Mouse (Mus musculus): ENCODE data around the gene Prc1. TPM values are rescaled to one million over a fixed set of nuclear protein-coding genes. Genes with fewer than 3 reads are reported as not detected.

Prc1 gene
- polyA plus RNA-seq, 1 experiment = 258 TPM

GRCm38 (mm10) chr7:80365759-80366158 is 71.5 kb downstream of the Prc1 start:
- Histone ChIP-seq H3K27me3 (ENCODE audit: control insufficient read depth, insufficient read depth, low read length, poor library complexity, severe bottlenecking) (no peaks in the 10 kb centered on the region), H3K4me3 (ENCODE audit: low read depth, low read length) (no peak overlapping the region), H3K4me1 (ENCODE audit: control insufficient read depth, insufficient read depth, low read length) (no peaks in the 10 kb centered on the region), H3K27ac (ENCODE audit: insufficient read depth, low read length) (no peak overlapping the region), H3K36me3 (ENCODE audit: control insufficient read depth, insufficient read depth, low read length, poor library complexity, severe bottlenecking) (no peaks in the 10 kb centered on the region), H3K9me3 (replicated peaks; ENCODE audit: control insufficient read depth, insufficient read depth, low read length, poor library complexity, severe bottlenecking) (no peaks in the 10 kb centered on the region), H3K9ac (ENCODE audit: low read depth, poor library complexity, severe bottlenecking) (no peak overlapping the region)
- no peak for TF ChIP-seq EP300 (IDR thresholded peaks at IDR 0.05; ENCODE audit: insufficient read depth, low read depth, low read length)
- no peak for TF ChIP-seq POLR2A (IDR thresholded peaks at IDR 0.05; ENCODE audit: insufficient read depth, low read length)
- no peak for TF ChIP-seq CTCF (IDR thresholded peaks at IDR 0.05; ENCODE audit: low read depth, low read length)

Other genes starting within 250 kb of the Prc1 start
- gene Idh2, start 179.1 kb upstream of the Prc1 start, polyA plus RNA-seq (2011; ENCODE audit: insufficient read depth, insufficient read length, low read depth, missing spikeins) = 178 and 182 TPM in 2 replicates
- gene Sema4b, start 107.6 kb upstream of the Prc1 start, polyA plus RNA-seq (2011; ENCODE audit: insufficient read depth, insufficient read length, low read depth, missing spikeins) = 27.1 and 29.0 TPM in 2 replicates
- 35.5 and 38.4 TPM in 2 replicates for gene Cib1, start 61.6 kb upstream of the Prc1 start, polyA plus RNA-seq (2011; ENCODE audit: insufficient read depth, insufficient read length, low read depth, missing spikeins)
- 3.3 and 4.3 TPM in 2 replicates for gene Gdpgp1, start 61.6 kb upstream of the Prc1 start, polyA plus RNA-seq (2011; ENCODE audit: insufficient read depth, insufficient read length, low read depth, missing spikeins)
- gene Ttll13, start 48.1 kb upstream of the Prc1 start, polyA plus RNA-seq (2011; ENCODE audit: insufficient read depth, insufficient read length, low read depth, missing spikeins) = 0.84 and 1.2 TPM in 2 replicates
- gene Ngrn, start 33.2 kb upstream of the Prc1 start, polyA plus RNA-seq (2011; ENCODE audit: insufficient read depth, insufficient read length, low read depth, missing spikeins) = 29.1 and 32.5 TPM in 2 replicates
- 15.7 and 16.2 TPM in 2 replicates for gene Vps33b, start 24.8 kb upstream of the Prc1 start, polyA plus RNA-seq (2011; ENCODE audit: insufficient read depth, insufficient read length, low read depth, missing spikeins)
- gene Rccd1, start 30.0 kb downstream of the Prc1 start, polyA plus RNA-seq (2011; ENCODE audit: insufficient read depth, insufficient read length, low read depth, missing spikeins) = 16.3 and 26.5 TPM in 2 replicates
- gene Unc45a, start 46.6 kb downstream of the Prc1 start, polyA plus RNA-seq (2011; ENCODE audit: insufficient read depth, insufficient read length, low read depth, missing spikeins) = 24.0 and 25.3 TPM in 2 replicates
- 9.7 and 12.8 TPM in 2 replicates for gene Hddc3, start 48.7 kb downstream of the Prc1 start, polyA plus RNA-seq (2011; ENCODE audit: insufficient read depth, insufficient read length, low read depth, missing spikeins)
- 16.1 and 18.1 TPM in 2 replicates for gene Man2a2, start 76.9 kb downstream of the Prc1 start, polyA plus RNA-seq (2011; ENCODE audit: insufficient read depth, insufficient read length, low read depth, missing spikeins)
- gene Fes, start 93.5 kb downstream of the Prc1 start, polyA plus RNA-seq (2011; ENCODE audit: insufficient read depth, insufficient read length, low read depth, missing spikeins) = 0.76 and 3.1 TPM in 2 replicates
- gene Furin, start 111.0 kb downstream of the Prc1 start, polyA plus RNA-seq (2011; ENCODE audit: insufficient read depth, insufficient read length, low read depth, missing spikeins) = 32.5 and 40.3 TPM in 2 replicates
- 107 and 139 TPM in 2 replicates for gene Blm, start 240.7 kb downstream of the Prc1 start, polyA plus RNA-seq (2011; ENCODE audit: insufficient read depth, insufficient read length, low read depth, missing spikeins)